Mouse (Mus musculus): ENCODE results near the gene Nmnat2. TPM values are rescaled to one million over a fixed set of nuclear protein-coding genes. Genes with fewer than 3 reads are reported as not detected.
"Not testable (repeated sequence)": the region's sequence is repeated elsewhere in the genome, so short reads cannot be mapped to it uniquely, and the experiment has no call there.

The Nmnat2 gene
- total RNA-seq, 2 experiments from 2014 or later = 0.61 to 1.0 TPM

DNA sequence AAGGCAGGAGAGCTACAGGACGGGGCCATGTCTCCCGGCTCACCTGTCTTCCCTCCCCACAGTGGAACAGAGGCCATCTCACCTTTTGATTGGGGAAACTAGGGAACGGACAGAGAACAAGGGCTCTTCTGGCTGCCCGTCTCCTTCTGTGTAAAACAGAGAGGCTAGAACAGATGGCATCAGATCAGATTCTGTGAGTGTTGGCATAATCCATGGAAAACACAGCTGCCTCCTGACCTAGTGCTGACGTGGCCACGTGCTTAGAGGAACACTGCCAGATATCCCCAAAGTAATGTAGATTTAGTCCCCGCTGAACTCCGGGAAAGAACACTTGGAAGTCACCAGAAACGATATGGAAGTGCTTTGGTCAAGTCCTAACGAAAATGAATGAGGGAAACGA, 90.6 kb downstream of the Nmnat2 start:
- no peak for DNase-seq
- intact Hi-C loops (cut with DNase I) = loop anchor here (5.0 kb wide), 1 partner anchor 342 kb away; no protein-coding TSS in a partner anchor

DNA sequence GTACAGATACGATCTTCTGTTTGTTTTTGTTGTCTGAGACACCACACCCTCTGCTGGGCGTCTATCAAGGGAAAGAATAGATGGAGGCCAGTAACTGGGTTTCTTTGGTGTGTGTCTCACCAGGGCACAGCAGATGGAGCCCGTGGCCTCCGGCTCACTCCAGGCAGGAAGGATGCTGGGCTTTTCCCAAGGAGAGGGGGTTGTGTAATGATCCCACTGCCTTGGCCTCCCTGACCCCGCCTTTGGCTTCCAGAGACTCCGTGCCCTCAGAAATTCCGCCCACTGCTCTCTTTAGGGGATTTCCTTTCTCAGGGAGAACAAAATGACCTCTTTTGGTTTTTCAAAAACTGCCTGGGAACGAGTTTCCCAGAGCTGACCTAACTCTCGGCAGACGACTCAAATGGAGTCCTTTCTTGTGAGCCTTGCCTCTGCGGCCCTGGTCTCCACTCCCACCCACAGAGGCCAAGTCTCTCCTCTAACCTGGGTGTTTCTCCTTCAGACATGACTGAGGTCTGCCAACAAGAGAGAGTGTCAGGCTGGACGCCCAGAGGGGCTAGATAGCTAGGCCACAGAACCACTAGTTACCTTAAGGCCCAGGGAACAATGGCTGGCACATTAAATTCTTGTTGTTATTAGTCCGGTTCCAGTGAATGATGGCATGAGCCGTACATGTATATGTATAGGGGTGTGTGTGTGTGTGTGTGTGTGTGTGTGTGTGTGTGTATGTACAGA, 93.5 kb downstream of the Nmnat2 start:
- intact Hi-C loops (cut with DNase I) = loop anchor here (1.0 to 5.0 kb wide), 2 partner anchors 44 to 339 kb away; no protein-coding TSS in a partner anchor

DNA sequence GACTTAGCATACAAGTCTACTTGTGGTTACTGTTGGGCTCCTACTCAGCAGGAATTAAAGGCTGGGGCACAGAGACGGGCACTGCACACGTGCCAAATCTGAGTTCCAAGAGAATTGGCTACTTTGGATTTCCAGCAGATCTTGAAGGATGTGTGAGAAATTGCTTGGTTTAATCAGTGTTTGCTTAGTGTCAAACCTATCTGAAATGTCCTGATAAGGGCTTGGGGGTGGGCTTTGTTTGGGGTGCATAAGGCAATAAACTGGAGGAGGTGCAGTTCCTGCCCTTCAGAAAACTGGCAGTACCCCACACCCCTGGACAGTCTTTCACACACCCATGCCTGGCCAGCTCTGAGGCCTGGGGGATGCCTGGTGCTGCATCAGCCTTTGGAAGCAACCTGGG, 94.7 kb downstream of the Nmnat2 start:
- DNase-seq = no peak
- intact Hi-C loops (cut with DNase I) = loop anchor here (5.0 kb wide), 1 partner anchor 338 kb away; no protein-coding TSS in a partner anchor

More for the DNA sequence above, 93.5 kb downstream of the Nmnat2 start:
- peak; percentile 72 to 76 for DNase-seq

DNA sequence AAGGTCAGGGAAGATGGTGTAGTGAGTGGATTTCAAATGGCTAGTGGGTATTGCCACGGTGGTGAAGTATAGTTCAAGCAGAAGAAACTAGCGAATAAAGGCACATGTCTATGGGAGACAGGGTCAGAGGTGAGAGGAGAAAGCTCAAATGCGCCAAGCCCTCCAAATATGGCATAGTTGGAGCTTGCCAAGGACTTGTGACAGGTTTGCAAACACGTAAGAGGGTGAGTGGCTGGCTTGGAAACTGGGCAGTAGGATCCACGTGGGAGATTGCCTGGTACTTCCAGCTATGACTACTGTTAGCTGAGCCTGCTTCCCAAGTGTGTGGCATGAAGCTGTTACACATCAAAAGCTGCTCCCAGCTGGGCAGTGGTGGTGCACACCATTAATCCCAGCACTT, 96.7 kb downstream of the Nmnat2 start:
- intact Hi-C loops (cut with DNase I) = no loop called here
- no peak for DNase-seq

DNA sequence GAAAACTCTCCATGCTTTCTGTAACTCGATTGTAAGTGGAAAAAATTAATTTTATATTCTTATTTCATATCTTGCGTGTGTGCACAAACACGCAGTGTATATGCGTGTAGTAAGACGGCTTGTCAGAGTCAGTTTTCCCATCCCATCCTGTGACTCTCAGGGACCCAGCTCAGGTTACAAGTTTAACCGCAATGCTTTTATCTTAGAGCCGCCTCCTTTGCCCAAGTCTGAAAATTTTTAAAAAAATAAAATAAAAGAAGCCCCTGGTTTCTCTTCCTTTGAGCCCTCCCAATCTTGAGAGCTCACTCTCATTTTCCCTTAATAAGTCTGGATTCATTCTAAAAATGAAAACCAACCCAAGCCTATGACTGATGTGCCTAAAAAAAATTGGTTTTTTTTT, 98.8 kb downstream of the Nmnat2 start:
- intact Hi-C loops (cut with DNase I) = no loop called here
- DNase-seq = no peak

DNA sequence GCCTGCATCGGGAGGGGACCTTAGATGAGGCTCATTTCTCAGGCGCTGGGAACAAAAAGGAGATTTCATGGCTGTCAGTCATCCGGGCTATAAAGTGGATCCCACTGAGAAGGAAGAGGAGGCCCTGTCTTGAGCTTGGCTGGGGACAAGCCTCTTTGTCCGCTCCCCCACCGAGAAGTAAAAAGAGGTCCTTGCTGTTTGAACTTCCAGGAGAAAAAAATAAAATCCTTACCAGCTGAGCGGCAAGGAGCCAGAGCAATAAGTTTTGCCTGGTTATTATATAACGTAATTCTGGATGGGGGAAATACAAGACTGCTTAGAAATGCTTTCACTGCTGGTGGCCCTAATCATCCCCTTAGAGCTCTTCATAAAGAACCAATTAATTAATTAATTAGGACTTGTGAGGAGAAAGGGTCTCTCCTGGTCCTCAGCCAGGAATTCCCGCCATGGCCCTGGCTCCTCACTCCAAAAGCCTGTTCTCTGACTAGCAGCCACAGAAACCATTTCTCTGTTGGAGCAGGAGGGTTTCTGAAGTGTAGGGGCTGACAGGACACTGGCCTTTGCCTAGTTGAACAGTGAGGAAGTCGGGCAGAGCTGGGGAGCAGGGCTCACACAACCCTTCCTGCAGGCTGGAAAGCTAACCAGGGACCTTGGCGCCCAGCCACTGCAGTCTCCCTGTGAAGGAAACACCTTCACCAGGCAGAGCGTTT, 99.5 kb downstream of the Nmnat2 start:
- peak; percentile 31 to 37 for DNase-seq
- intact Hi-C loops (cut with DNase I) = no loop called here

DNA sequence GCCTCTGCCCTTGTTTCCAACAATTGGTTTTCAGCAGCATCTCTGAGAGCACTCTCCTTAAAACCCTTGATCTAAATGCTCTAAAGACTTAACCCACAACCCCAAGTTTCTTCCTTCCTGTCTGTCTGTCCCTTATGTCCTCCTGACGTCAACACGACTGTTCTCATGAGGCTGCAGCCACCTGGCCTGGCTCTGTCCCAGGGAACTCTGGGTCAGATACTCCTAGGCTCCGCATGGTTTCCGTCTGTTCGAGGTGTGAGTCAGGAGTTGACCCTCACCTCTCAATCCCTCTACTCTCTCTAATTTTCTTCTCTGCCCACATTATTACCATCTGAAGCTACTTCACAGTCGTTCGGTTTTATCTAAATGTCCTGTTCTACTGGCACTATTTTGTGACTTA, 103.5 kb downstream of the Nmnat2 start:
- DNase-seq = no peak
- intact Hi-C loops (cut with DNase I) = no loop called here

DNA sequence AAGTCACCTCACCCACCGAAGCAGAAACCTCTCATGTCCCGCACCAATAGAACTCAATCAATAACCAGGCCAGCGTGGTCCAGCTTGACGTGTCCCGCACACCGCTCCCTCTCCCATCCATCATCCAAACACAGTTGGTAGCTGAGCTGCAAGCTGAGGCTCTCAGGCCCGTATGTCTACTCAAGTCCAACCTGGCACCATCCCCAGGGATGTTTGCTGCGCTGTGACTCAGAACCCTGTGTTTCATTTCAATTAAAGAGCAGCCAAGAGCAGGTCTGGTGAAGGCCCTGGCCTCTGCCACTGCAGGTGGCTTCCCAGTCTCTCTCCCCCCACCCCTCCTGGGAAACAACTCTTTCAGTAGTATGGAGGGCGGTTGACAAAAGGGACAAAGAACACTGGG, 104.8 kb downstream of the Nmnat2 start:
- no peak for DNase-seq
- intact Hi-C loops (cut with DNase I) = no loop called here

DNA sequence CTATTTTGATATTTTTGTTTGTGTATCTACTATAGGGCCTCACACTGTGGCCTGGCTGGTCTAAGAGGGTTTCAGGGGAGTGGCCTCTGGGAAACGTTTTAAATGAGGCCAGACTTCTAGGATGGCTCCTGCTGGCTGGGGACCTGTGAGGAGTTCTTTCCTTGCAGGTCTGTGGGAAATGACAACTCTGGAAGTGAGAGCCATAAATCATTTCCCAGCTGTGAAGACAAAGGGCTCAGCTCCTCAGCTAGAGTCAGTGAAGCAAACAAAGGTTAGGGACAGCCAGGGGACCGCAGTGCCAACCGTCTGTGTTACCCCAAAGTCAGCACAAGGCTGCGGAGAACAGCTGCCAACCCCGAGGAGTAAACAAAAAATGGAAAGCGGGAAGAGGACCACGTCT, 107.8 kb downstream of the Nmnat2 start:
- intact Hi-C loops (cut with DNase I) = no loop called here
- DNase-seq = no peak

DNA sequence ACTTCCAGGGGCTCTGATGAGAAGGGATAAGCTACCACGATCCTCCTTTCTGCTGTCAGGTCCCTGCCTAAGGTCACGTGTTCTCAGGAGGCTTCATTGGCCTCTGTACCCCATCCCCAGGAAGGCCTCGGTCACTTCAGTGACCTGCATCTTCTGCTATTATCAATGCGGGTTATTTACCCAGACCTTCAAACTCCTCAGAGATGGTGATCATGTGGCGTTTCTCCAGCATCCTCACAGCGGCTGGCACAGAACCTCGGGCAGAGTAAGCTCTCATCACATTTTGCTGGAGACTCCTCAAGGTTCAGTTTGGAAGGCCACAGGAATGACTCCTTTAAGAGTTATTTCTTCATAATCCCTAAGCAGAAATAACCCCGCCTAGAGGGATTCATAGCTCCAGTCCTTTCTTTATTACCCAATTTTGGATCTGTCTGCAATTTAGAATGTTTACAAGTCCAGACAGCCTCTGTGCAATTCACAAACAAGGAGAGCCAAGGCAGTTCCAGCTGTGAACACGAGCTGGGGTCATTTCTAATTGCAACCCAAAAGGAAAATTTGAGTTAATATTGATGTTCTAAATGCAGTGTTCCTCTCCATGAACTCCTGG, 110.1 kb downstream of the Nmnat2 start:
- intact Hi-C loops (cut with DNase I) = no loop called here
- no peak for DNase-seq

DNA sequence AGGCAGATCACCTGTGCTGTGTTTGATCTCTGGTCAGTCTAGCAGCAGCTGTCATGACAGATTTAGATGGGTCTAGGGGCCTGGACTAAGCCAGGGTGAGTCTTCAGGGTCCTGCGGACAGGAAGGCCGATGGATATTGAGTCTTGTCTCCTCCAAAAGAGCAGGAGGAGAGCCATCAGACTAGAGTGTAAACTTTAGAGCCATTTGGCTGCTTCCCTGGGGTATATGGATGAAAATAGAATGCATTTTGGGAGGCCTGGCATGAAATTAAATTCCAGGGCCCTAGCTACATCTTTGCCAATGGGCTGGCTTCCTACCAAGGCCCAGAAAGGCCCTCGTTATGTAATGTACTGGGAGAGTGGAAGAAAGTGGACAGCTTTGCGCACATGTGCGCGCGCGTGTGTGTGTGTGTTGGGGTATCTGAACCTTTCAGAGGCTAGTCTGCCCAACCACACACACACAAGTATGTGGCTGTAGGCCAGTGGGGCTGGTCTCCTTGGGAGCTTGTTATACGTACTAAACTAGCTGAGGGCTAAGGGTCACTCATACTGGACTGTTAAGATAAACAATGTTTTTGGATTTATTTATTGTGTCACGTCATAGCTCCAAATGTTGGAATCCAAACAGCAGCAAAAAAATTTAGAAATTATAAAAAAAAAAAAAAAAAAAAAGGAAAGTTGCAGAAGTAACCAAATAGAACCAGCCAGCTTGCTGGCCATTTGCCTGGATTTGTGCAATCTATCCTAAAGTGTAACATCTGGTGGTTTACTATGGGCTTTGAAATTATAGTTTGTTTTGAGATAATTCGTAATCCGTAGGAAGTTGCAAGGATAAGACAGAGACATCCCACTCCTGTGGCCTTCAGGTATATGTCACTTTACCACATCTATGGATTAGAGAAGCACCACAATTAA, 110.9 kb downstream of the Nmnat2 start:
- DNase-seq = peak; percentile 75 to 83
- intact Hi-C loops (cut with DNase I) = no loop called here

DNA sequence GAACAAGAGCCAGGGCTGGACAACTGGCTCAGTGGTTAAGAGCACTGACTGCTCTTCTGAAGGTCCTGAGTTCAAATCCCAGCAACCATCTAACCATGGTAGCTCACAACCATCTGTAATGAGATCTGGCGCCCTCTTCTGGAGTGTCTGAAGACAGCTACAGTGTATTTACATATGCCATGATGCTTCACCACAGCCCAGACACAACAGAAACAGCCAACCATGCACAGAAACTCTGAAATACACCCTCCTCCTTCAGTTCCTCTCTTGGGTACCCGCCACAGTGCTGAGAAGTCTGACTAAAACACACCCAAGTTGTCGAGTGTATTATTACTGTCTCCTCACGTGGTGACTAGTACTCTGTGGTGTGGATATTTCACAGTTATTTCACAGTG, 111.6 kb downstream of the Nmnat2 start:
- intact Hi-C loops (cut with DNase I) = no loop called here
- no peak for DNase-seq

DNA sequence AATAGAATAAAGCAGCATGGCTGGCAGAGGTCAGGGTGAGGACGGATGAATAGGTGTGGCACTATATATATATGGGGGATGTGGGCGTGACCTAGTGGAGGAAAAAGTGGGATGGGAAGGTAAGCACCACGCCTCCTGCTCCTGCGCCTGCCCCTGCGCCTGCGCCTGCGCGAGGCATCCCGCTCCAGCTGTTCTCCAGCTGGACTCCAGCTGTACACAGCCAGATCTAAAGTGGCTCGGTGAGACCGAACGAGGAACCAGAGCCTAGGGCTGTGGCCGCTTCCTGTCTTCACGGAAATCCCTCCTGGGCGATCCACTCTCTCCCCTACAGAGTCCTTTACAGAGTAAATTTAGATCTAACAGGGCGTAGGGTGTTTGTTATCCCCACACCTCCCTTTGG, 116.8 kb downstream of the Nmnat2 start:
- DNase-seq = peak; percentile 41 to 60
- intact Hi-C loops (cut with DNase I) = no loop called here

DNA sequence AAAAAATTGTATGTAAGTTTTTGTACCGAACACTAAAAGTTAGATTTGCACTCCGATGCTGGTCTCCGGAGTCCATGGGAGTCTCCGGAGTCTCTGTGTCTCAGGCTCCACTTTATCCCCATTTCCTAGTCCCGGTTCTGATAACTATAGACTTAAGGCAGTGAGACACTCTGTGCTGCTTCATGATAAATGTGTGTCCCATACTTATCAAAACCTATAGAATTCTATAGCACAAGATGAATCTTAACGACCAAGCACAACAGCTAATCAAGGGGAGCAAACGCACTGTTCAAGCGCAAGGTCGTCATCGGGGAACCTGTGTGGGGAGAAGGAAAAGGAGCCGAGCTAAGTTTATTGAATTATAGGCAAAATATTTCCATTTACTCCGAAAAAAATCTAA, 117.2 kb downstream of the Nmnat2 start:
- intact Hi-C loops (cut with DNase I) = no loop called here
- DNase-seq = no peak

DNA sequence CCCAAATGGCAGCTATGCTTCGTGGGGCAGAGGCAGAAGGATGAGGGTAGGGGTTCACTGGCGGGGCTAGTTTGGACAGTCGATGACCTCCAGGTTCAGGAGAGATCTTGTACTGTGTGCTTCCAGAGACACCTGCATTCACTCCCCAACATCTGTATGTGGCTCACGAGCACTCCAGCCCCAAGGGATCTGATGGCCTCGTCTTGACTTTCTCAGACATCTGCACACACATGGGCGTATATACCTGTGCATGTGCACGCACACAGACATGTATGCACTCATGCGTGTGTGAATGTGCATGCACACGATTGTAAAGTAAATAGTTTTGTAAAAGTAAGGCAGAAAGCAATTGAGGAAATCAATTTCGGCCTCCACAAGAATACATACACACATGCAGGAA, 117.9 kb downstream of the Nmnat2 start:
- DNase-seq = no peak
- intact Hi-C loops (cut with DNase I) = no loop called here

DNA sequence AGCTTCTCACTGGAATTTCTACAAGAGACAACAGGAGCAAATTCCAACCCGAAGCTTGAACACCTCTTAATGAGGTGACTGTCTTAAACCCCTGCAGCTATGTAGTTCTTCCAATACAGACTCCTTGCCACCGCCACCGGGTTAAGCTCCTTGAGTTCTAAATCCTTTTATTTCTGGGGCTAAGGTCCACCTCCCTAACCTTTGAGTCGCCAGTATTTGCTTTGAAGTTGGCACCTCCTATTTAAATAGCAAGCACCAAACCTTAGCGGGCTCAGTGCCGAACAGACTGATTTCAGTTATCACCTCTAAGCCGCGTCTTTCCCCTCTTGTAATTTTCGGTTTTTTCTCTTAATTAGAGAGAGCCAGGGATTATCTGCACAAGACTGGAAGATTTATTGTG, 118.6 kb downstream of the Nmnat2 start:
- intact Hi-C loops (cut with DNase I) = no loop called here
- no peak for DNase-seq

DNA sequence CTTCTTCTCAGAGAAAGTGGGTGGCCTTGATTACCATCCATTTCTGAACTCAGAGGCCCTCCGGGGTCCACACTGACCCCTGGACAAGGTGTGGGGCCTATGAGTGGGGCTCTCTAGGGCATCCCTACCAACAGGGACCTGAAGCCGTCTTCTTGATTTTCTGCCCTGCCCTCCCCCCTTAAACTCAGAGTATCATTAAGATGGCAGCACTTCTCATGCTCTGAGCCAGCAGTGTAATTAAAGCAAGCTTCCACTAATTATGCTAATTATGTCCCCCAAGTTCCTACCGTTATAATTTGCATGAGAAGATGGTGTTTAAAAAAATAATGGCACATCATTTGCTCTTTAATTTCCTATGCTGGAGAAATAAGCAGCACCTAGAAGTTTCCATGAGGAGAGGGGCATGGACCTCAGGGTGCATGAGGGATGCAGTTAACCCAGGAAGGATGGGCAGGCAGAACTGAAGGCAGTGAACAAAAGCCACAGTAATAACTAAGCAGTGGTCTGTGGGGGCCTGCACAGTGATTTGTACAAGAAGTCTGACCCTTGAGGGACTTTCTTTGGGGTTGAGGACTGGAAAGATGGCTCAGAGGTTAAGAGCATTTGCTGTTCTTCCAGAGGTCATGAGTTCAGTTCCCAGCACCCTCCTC, 120.4 kb downstream of the Nmnat2 start:
- DNase-seq = no peak
- intact Hi-C loops (cut with DNase I) = no loop called here

DNA sequence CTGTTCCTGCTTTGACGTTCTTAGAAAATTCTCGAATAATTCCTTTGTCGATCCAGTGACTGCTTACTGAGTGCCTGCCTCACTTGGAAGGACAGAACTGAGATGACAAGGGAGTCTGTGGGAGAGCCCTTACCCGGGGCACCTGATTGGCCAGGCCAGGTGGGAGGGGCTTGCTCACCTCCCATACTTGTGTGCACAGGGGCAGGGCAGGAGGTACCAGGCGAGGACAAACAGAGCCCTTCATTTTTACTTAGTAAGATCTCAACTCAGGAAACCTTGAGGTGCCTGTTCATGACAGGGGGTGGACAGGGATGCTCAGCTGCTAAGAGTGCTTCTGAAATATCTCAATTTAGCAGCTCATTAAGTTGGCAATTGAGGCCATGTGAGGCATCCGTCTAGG, 121.2 kb downstream of the Nmnat2 start:
- no peak for DNase-seq
- intact Hi-C loops (cut with DNase I) = loop anchor here (1.0 kb wide), 1 partner anchor 8 kb away; no protein-coding TSS in a partner anchor

DNA sequence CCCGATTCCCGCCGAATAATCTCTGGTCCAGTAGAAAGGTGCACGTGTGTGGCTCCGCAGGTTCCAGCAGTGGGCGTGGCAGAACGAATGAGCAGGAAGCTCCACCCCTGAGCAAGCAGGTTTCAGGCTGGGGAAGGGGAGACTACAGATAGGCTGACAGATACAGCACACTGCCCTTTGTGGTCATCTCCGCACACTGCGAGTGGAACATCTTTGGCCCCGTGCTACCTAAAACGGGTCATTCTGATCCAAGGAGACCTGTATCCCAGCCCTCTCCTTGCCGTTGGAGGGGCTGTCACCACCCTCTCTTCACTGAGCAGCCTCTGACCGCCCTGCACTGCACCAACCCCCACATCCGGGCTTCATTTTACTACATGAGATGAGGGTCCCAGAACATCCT, 128.4 kb downstream of the Nmnat2 start:
- intact Hi-C loops (cut with DNase I); DNase-seq: not testable (repeated sequence)

DNA sequence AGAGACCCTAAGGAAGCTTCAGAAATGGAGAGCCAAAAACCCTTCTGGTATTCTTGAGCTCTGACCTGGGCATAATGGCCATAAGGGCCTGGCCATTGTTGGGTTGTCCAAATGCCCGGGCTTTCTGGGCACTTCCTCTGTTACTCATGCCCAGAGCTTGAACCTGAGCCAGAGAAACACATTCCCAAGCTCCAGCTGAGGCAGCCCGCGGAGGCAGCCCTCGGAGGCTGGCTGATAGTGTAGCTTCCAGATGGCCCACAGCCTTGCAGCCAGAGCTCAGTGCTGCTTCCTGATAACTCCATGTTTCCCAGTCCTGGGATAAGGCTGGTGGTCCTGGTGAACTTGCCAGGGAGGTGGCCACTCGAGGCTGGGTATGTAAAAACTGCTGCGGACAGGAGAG, 129.4 kb downstream of the Nmnat2 start:
- peak; percentile 19 to 48 for DNase-seq
- intact Hi-C loops (cut with DNase I) = loop anchor here (1.0 kb wide), 1 partner anchor 8 kb away; no protein-coding TSS in a partner anchor

Measured in heart, postnatal 14 days (tissue).